Mouse (Mus musculus): ENCODE data around the gene Myh7. TPM values are rescaled to one million over a fixed set of nuclear protein-coding genes. Genes with fewer than 3 reads are reported as not detected.
"Not testable (repeated sequence)": the region's sequence is repeated elsewhere in the genome, so short reads cannot be mapped to it uniquely, and the experiment has no call there.

The Myh7 gene
- polyA plus RNA-seq, 1 experiment from 2014 or later, result 0.16 TPM

DNA sequence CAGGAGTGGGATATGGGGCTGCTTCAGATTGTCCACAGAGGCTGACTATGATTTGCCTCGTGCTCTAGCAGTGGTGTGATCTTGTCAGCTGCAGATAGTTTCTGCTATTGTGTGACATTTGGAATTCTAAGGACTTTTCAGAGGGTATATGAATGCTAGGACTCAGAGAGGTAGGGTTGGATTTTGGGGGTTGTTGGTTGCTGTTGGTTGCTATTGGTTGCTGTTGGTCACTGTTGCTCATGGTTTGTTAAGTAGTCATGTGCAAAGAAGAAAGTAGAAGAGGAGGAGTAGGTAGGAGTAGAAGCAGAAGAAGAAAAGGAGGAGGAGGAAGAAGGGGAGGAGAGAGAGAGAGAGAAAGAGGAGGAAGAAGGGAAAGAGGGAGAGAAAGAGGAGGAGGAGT, 17.8 kb downstream of the Myh7 start, which contains the start of gene Gm17428:
Gm17428 (plus strand) TSS at position 301 of the 400 bp plus-strand sequence.
- Histone ChIP-seq H3K4me3 (replicated peaks; ENCODE audit: low read depth, low read length) (no peak within 1 kb of the TSS), H3K9me3 (replicated peaks; ENCODE audit: low read length) (no peaks in the 10 kb centered on the region), H3K4me2 (ENCODE audit: low read length) (no peak within 1 kb of the TSS), H3K27me3 (ENCODE audit: insufficient read depth, low read length) (no peaks in the 10 kb centered on the region), H3K9ac (ENCODE audit: low read depth, low read length) (no peak within 1 kb of the TSS), H3K27ac (no peak within 1 kb of the TSS), H3K36me3 (ENCODE audit: insufficient read depth, low read length) (no peaks in the 10 kb centered on the region), H3K4me1 (replicated peaks; ENCODE audit: insufficient read depth, low read length) (no peaks in the 10 kb centered on the region)
- ATAC-seq (replicated peaks; ENCODE audit: low FRiP score, low read depth) (no peak), DNase-seq (ENCODE audit: low spot score) (no peak)
- TF ChIP-seq CTCF (IDR thresholded peaks at IDR 0.05; ENCODE audit: low read depth), result no peak
- WGBS, result 79% methylated on average over 1 of the region's 1 CpGs

DNA sequence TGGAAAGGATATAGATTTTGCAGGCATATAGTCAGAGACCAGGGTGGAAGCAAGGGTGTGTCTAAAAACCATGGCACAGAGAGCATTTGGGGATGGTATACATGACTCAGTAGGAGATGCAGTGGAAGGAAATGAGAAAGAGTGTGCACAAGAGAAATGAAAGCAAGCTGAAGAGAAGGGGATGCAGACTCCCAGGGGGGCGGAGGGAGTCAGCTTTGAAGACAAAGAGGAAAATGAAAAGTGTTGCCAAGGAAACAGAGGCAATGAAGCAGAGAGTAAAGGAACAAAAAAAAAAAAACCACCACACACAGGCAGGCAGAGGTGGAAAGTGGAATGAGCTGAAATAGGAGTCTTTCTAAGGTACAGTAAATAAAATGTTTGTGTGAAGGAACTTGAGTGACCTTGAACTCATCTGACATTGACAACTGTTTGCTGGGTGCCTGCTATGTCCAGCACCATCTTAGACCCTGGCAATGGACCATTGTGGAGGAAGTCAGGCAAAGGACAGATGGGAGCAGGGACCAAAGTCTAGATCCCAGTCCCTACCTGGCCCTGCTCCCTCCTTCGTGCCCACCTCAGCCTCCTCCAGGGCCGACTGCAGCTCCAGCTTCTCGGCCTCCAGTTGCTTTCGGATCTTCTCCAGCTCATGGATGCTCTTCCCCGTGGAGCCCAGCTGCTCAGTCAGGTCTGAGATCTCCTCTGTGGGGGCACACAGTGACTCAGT, 20.2 kb downstream of the Myh7 start:
- 73% methylated on average over 6 of the region's 6 CpGs for WGBS
- Histone ChIP-seq H3K4me3 (replicated peaks; ENCODE audit: low read depth, low read length) (no peak overlapping the region), H3K27ac (no peak overlapping the region), H3K4me2 (ENCODE audit: low read length) (no peak overlapping the region), H3K36me3 (ENCODE audit: insufficient read depth, low read length) (no peaks in the 10 kb centered on the region), H3K9me3 (replicated peaks; ENCODE audit: low read length) (no peaks in the 10 kb centered on the region), H3K9ac (ENCODE audit: low read depth, low read length) (no peak overlapping the region), H3K4me1 (replicated peaks; ENCODE audit: insufficient read depth, low read length) (no peaks in the 10 kb centered on the region), H3K27me3 (ENCODE audit: insufficient read depth, low read length) (no peaks in the 10 kb centered on the region)
- ATAC-seq (replicated peaks; ENCODE audit: low FRiP score, low read depth), result no peak
- no peak for TF ChIP-seq CTCF (IDR thresholded peaks at IDR 0.05; ENCODE audit: low read depth)
- no peak for DNase-seq (ENCODE audit: low spot score)

DNA sequence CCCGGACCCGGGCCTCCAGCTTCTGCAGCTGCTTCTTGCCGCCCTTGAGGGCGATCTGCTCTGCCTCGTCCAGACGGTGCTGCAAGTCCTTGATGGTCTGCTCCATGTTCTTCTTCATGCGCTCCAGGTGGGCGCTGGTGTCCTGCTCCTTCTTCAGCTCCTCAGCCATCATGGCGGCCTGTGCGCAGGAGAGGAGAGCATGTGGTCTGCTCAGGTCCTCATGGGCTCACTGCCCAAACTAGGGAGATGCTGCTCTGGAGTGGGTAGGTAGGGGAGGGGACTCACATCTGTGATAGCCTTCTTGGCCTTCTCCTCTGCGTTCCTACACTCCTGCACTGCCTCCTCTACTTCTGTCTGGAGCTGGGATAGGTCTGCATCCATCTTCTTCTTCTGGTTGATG, 21.6 kb downstream of the Myh7 start:
- H3K27ac ChIP-seq; H3K4me2 ChIP-seq (ENCODE audit: low read length); H3K4me3 ChIP-seq (replicated peaks; ENCODE audit: low read depth, low read length); H3K9me3 ChIP-seq (replicated peaks; ENCODE audit: low read length); H3K9ac ChIP-seq (ENCODE audit: low read depth, low read length); H3K27me3 ChIP-seq (ENCODE audit: insufficient read depth, low read length); H3K4me1 ChIP-seq (replicated peaks; ENCODE audit: insufficient read depth, low read length); H3K36me3 ChIP-seq (ENCODE audit: insufficient read depth, low read length); ATAC-seq (replicated peaks; ENCODE audit: low FRiP score, low read depth); DNase-seq (ENCODE audit: low spot score): not testable (repeated sequence)
- whole genome bisulfite sequencing, result 94% methylated on average over 8 of the region's 11 CpGs

DNA sequence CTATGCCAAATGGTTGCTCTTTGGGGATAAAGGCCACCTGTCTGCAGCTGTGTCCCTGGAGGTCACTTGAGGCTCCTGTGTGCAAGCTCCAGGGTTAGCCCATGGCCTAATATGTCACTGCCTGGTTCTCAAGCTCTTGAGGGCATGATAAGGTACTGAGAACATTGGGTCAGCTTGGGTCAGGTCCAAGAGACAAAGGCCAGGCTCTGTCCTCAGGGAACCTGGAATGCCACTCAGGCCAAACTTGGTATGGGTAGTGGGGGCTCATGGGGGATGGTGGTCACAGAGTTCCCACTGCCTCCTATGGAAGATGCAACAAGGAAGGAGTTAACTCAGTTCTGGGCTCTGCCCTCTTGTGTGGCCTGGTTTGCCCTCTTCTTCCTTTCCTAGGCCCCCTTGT, 26.1 kb downstream of the Myh7 start:
- TF ChIP-seq CTCF (IDR thresholded peaks at IDR 0.05; ENCODE audit: low read depth), result no peak
- DNase-seq (ENCODE audit: low spot score) (no peak), ATAC-seq (replicated peaks; ENCODE audit: low FRiP score, low read depth) (no peak)
- Histone ChIP-seq H3K4me2 (ENCODE audit: low read length) (no peak overlapping the region), H3K27ac (no peak overlapping the region), H3K27me3 (ENCODE audit: insufficient read depth, low read length) (no peaks in the 10 kb centered on the region), H3K9ac (ENCODE audit: low read depth, low read length) (no peak overlapping the region), H3K4me3 (replicated peaks; ENCODE audit: low read depth, low read length) (no peak overlapping the region), H3K9me3 (replicated peaks; ENCODE audit: low read length) (no peaks in the 10 kb centered on the region), H3K36me3 (ENCODE audit: insufficient read depth, low read length) (no peaks in the 10 kb centered on the region), H3K4me1 (replicated peaks; ENCODE audit: insufficient read depth, low read length) (no peaks in the 10 kb centered on the region)

DNA sequence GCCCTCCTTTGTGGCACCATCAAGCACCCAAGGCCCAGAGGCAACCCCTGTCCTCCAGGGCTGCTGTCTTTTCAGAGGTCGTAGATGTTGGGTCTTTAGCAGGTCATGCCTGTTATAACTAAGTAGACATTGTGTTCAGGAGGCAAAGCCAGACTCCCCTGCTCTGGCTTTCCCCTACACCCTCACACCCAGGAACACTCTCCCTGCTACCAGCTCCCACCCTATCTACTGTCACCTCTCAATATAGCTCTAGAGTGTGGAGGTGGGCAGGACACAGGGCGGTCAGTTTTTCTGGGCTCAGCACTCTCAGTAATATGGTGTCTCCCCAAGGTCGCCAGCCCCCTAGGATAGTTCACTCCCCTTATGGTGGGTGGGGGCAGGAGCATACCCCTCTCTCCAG, 26.6 kb downstream of the Myh7 start:
- Histone ChIP-seq H3K9ac (ENCODE audit: low read depth, low read length) (no peak overlapping the region), H3K36me3 (ENCODE audit: insufficient read depth, low read length) (no peaks in the 10 kb centered on the region), H3K4me3 (replicated peaks; ENCODE audit: low read depth, low read length) (no peak overlapping the region), H3K9me3 (replicated peaks; ENCODE audit: low read length) (no peaks in the 10 kb centered on the region), H3K4me1 (replicated peaks; ENCODE audit: insufficient read depth, low read length) (no peaks in the 10 kb centered on the region), H3K4me2 (ENCODE audit: low read length) (no peak overlapping the region), H3K27me3 (ENCODE audit: insufficient read depth, low read length) (no peaks in the 10 kb centered on the region), H3K27ac (no peak overlapping the region)
- ATAC-seq (replicated peaks; ENCODE audit: low FRiP score, low read depth) (no peak), DNase-seq (ENCODE audit: low spot score) (no peak)
- TF ChIP-seq CTCF (IDR thresholded peaks at IDR 0.05; ENCODE audit: low read depth), result no peak
- WGBS, result 91% methylated on average over 3 of the region's 3 CpGs

DNA sequence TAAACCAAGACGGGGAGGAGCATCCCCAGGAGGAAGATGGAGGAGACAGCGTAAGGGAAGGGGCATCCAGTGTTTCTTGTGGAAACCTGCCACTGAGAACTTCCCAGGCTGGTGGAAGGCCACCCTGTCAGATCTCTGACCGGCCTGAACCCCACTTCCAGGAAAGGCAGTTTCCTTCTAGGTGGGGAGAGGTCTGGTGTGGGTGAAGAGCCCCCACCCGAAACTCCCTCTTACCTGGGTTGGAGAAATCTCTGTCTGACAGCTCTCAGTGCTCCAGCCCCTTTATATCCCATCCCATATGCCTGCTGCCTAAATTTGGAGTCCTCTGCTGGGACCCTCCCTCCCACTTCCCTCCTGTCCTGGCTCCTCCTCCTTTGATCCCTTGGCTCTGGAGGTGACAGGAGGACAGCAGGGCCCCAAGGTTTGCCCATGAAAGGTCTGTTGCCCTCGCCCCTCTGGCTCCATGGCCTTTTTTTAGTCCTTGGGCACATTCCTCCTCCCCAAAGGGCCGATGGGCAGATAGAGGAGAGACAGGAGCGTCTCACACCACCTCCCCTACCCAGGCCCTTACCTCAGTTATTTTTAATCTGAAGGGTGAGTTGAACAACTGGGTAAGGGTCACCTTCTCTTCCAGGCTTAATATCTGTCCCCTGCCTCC, 28.0 kb downstream of the Myh7 start, which contains the start of gene Myh6:
Myh6 (minus strand) TSS at position 608 of the 658 bp plus-strand sequence.
- Histone ChIP-seq H3K27ac (no peak within 1 kb of the TSS), H3K4me1 (replicated peaks; ENCODE audit: insufficient read depth, low read length) (no peaks in the 10 kb centered on the region), H3K27me3 (ENCODE audit: insufficient read depth, low read length) (no peaks in the 10 kb centered on the region), H3K4me2 (ENCODE audit: low read length) (no peak within 1 kb of the TSS), H3K9ac (ENCODE audit: low read depth, low read length) (no peak within 1 kb of the TSS), H3K4me3 (replicated peaks; ENCODE audit: low read depth, low read length) (no peak within 1 kb of the TSS), H3K9me3 (replicated peaks; ENCODE audit: low read length) (no peaks in the 10 kb centered on the region), H3K36me3 (ENCODE audit: insufficient read depth, low read length) (no peaks in the 10 kb centered on the region)
- TF ChIP-seq CTCF (IDR thresholded peaks at IDR 0.05; ENCODE audit: low read depth), result no peak
- 70% methylated on average over 7 of the region's 7 CpGs for WGBS
- no peak for ATAC-seq (replicated peaks; ENCODE audit: low FRiP score, low read depth)
- no peak for DNase-seq (ENCODE audit: low spot score)
